Mouse (Mus musculus) ovary, postnatal 14 days (tissue): Measurements from ENCODE around the gene Plekhm3.

ENCODE experiments used
- DNase-seq: peaks from one replicate; pipeline ENCODE4 v3.0.0; 2022; ENCODE audit warnings: low spot score

Plekhm3 gene

GRCm38 (mm10) chr1:64875712-64876111 is 80.9 kb downstream of the Plekhm3 start:
- DNase-seq, result no peak

DNA sequence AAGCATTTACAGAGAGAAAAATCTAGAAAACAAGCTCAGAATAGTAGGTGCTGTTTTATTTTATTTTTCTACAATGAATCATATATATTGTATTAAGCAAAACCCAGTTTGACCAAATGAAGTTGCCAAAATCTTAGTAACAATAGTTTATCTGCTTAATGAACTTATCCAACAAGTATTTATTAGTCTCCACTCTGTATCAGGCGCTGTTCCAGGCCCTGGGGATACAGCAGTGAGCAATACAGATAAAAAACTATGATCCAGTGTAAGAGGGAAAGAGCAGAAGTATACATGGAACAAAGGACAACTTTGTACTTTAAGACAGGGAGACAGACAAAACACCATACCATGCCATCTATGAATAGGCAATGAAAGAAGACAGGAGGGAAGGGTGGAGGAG is 81.5 kb downstream of the Plekhm3 start:
- no peak for DNase-seq

DNA sequence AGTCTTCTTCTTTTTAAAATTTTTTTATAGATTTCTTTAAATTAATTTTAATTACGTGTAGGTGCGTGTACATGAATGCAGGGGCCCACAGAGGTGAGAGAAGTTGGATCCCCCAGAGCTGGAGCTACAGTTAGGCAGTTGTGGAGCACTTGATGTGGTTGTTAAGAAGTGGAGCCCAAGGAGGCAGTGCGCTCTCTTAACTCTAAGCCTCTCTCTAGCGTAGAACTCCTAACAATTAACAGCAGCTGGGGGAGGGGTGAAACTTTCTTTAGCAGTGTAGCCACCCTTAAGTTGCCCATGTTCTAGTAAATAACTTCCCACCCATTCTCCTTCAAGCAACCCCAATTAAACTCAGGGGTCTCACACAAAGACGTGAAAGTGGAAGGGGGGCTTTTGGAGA is 84.7 kb downstream of the Plekhm3 start:
- DNase-seq, result no peak

DNA sequence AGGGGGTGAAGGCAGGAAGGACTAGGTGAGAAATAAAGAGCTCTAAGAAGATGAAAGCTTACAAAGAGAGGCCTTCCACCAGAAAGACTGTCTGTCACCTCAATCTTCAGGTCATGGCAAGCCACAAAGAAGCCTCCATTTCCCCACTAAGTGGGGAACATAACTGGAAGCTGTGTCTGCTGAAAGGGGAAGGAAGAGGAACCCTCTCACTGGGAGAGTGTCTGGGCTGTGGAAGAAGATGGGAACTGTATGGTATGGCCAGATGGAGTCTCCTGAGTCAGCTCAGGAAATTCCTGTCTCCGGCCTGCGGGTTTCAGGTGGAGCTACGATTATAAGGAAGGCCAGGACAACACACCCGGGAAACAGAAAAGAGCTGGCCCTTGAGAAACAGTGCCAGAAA is 88.9 kb downstream of the Plekhm3 start:
- DNase-seq, result no peak

DNA sequence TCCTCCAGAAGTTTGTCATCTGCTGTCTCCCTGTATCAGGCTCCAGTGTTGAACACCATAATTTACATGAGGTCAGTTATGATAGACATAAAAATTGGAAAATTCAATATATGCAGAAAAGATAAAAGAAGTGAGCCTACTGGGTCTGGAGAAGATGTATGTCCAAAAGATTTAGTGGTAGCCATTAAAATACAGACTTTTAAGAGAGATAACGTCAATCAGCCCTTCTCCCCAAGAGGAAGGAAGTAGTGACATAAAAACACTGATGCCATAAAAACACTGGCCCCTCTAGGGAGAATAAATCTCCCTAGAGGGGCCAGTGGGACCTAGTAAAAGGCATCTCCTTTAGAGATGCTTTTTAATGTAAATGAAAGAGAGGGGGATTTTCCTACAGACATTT is 90.5 kb downstream of the Plekhm3 start:
- DNase-seq, result no peak

DNA sequence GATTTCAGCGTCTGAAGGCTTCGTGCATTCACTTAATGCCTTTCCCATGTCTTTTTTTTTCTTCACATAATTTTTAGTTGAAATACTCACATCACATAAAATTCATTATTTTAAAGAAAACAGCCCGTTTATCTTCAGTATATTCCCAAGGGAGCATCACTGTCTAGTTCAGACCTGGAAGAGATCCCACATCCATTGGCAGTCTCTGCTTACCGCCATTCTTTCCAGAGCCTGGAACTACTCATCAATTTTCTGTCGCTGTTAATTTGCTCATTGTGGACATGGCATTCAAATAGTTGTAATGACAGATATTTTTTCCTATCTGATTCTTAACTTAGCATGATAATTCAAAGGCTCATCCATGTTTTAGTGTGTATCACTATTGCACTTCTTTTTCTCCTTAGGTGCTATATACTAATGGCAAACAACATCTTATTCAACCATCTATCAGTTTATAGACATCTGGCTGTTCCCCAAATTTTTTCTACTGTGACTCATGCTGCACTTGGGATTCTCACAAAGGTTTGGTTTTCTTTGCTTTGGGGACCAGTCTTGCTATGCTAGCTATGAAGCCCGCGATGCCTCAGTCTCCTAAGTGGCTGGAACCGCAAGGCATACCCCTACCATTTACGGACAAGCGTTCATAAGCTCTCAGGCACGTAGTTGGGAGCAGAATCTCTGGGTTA is 96.2 kb downstream of the Plekhm3 start:
- no peak for DNase-seq

GRCm38 (mm10) chr1:64859826-64860225 is 96.8 kb downstream of the Plekhm3 start:
- DNase-seq, result no peak

DNA sequence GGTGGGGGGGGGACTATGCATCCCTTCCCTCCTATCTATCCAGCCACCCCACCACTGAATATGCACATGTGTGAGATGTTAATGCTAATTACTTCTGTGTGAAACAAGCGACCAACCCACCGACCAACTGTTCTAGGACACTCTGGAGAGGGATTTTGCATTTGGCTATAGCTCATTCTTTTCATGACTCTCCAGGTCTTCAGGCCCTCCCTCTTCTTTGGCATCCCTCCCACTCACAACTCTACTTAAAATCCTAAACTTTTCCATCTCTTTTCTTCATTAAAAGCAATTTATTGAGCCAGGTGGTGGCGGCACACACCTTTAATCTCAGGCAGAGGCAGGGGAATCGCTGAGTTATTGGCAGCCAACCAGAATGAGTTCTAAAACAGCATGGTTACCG is 101.8 kb downstream of the Plekhm3 start:
- no peak for DNase-seq

DNA sequence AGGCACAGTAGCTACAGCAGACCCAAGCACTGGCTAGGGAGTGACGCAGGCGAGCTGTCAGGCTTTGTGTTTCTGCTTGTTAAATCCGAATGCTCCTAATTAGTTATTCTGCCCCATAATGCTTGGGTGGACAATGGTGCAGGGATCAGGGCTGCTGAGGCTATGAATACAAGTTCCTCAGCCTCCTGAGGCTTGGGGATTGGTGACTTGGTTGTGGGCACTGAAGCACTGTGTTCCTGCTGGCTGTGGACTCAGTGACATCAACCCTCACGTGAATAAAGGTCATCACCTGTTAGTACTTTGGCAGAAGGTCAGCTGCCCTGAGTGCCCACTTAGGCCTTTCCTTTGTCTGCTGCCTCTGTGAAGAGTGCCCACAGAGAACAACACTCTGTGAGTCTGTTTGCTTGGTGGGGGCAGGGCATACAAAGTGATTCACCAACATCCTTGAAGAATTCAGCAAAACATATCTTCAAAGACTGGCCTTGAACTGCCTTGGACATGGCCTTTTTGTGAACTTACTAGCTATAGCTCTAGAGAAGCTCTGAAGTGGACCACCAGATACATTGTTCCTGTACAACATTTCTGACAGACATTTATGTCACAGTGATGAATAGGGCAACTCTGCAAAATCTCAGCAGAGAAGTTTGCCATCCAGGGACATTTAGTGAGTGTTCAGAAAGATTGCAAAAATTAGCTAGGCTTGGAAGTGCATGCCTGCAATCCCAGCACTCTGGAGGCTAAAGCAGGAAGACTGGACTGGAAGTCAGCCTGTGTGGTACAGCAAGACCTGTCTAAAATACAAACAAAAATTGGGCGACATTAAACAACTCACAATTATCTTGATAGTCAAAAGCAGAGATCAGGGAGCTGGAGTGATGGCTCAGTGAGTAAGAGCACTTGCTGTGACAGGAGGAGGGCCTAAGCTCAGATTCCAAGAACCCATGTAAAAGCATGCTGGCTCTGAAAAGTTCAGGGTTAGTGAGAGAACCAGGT is 102.6 kb downstream of the Plekhm3 start:
- DNase-seq, result no peak

DNA sequence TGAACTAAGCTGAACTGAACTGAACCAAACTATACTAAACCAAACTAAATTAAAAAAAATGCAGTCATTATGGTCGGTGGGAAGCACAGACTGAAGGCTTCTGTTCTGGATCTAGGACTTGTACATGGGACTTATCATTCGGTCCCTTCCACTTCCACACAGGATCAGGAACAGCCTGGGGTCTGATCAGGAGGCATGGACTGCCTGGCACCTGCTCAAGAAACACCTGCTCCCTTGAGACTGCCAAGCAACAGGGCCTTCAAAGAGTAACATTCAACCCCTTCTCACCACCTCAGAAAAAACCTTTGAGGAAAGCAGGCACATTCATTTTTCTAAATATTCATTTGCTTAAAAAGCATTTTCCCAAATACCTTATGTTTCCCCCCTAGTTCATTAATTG is 103.4 kb downstream of the Plekhm3 start:
- no peak for DNase-seq

- DNase-seq, result no peak
Observed at GRCm38 (mm10) chr1:64852272-64852671, 104.4 kb downstream of the Plekhm3 start.

DNA sequence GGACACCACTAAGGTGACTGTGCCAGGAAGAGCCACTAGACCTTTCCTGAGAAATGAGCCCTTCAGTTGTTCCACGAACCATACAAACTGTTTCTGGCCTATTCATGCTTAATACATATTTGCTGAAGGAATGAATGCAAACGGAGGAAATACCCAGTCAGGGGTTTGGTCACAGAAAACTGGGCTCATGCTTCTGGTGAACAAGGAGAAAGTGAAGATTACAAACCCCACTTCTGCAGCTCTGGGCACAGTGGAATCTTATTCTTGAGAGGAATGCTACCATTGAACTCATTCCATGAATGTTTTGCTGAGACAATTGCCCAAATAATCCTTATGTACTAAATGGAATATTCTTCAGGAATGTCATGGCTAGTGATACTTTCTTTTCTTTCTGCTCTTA is 106.3 kb downstream of the Plekhm3 start:
- no peak for DNase-seq

- no peak for DNase-seq
Observed at GRCm38 (mm10) chr1:64848996-64849395, 107.6 kb downstream of the Plekhm3 start.

- DNase-seq, result no peak
Observed at GRCm38 (mm10) chr1:64848081-64848480, 108.5 kb downstream of the Plekhm3 start.

DNA sequence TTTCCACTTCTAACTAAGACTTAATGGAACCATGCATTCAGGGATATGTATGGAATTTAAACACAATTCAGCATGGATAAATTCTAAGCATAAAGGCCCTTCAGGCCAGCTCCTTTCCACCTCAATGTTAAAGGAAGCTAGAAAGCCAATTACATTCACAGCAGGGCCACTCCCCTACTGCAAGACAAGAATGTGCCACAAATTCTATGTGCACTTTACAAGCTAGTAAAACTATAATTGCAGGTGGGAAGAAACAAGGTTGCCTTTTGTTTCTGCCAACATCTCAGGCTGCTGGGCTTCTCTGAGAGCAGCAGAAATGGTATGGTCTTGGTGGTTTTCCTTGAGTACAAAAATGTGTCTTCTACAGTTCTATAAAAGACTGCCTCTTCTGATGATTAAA is 109.1 kb downstream of the Plekhm3 start:
- no peak for DNase-seq

DNA sequence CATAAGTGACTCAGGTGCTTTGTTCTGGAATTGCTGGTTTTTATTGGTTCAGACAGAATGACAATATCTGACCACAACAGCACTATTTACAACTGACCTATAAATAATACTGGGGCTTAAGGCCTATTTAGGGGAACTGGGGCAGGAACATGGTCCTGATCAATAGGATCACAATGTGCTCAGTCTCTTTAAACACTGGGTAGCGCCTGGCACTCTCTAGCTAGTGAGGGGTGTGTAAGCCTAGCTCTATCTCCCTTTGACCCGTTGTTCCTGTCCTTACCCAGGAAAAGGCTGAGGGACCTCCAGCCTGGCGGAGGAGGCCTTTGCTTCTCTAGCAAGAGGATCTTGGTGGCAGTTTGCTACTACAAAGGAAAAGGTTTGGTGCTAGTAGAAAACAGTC is 111.6 kb downstream of the Plekhm3 start:
- no peak for DNase-seq

DNA sequence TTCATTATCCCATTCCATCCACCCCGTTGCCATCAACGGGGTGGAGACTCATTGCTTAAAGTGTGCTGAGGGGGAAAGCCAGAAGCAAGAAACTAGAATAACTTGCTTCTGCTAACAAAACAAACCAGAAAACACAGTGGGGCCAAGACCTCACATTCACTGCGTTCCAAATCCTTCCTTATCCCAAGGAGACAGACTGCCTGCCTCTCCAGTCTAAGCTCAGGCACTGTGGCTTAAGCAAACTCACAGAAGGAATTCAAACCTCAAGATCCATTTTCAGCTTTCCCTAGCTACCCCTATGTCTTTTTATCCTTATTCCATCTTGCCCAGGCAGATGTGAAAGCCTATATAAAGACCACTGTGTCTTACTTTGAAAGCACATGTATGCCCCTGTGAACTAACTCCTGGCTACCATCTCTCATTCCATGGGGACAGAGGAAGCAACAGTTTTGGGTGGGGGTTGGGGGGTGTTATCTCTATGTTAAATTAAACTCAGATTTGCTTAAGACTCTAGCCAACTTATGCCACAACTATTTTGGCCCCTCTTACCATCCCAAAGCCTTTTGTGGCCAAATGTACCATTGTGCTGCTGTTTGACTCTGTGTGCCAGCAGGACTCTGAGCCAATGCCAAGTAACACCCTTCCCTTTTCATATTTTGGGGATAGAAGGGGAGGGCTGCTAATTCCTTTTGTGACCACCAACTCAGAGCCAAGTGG is 112.6 kb downstream of the Plekhm3 start:
- no peak for DNase-seq

DNA sequence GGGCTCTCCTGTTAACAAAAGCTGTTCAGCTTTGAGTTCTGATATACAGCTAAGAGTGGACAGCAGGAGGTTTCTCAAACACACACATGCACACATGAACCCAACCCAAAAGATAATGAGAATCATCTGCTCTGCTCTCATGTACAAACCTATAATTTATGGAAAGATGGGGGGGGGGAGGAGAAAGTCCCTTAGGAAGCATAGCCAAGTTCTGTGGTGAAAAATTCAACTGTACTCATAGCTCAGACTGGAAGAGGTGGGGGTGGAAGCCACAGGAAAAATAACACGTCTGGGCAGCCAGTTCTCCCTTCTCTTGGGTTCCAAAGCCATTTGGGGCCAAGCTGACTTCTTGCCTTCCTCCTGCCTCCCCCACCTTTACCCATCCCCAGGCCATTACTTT is 115.7 kb downstream of the Plekhm3 start:
- DNase-seq, result no peak

DNA sequence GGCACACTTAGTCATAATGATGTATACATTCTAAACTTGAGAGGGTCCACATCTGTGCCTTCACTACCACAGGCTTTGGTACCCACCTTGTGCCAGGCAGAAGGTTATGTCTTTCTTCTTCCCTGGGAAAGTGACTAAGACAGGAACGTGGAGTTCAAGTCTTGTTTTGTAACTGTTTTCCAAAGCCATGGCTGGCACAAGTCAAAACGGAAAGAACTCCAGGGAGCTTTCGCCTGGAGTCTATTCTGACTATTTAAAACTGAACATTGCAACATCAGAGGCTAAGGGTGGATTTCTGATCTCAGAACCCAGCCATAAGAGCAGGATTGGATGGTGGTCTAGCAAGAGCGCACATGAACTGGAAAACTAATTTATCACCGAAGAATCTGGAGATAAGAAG is 120.0 kb downstream of the Plekhm3 start:
- DNase-seq, result no peak

GRCm38 (mm10) chr1:64836114-64836513 is 120.5 kb downstream of the Plekhm3 start:
- DNase-seq, result no peak

- DNase-seq, result no peak
Observed at GRCm38 (mm10) chr1:64831552-64831951, 125.1 kb downstream of the Plekhm3 start.

GRCm38 (mm10) chr1:64827434-64827833 is 129.2 kb downstream of the Plekhm3 start:
- DNase-seq, result no peak
